Comparison of ENCODE assay signal across 27 mouse cellular contexts in the genomic region with DNA sequence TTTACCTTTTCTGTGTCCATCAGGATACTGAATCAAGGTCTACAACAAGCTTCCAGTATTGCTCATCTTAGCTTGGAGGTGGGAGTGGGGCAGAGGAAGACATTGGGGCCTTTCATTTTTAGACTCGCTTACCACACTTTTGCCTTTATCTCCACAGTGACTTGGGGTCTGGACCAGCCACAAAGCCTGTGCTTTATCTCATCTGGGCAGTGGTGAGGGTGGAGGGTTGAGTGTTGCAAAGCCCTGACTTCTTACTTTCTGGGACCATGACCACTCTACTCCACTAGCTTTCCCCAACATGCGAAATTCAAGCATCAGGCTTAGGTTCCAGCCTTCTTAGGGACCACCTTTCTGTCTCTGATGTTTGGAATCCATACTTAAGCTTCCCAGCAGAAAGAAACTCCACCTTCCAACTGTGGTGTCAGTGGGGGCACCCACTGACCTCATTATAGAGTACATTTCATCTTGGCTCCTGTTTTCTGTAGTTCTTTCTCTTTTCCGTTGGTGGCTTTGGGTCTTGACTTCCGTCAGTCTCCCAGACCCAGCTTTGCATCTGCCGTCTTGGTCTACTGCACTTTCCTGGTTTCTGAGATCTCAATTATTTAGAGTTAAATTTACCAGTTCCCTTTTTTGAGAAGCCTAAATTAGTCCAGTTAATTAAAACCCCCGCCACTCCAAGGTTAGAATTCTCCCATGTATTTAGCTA.
DNase-seq lines count a peak whose midpoint lies in the region; ATAC-seq lines count a peak whose summit lies in the region.
"Had no signal": no experiment of that assay in that cellular context is flagged by ENCODE, and none has a peak within 500 bp of the region (broad histone marks: within the 10 kb centered on the region; RNA-seq: fewer than 3 reads in every experiment).

No protein-coding gene starts in this region.

- H3K4me1 ChIP-seq in midbrain, embryonic 11.5 days (ENCODE audit: control insufficient read depth, insufficient read depth, low read length), result no peaks in the 10 kb centered on the region
- H3K4me1 ChIP-seq in midbrain, embryonic 10.5 days, result no peaks in the 10 kb centered on the region
- H3K4me1 ChIP-seq: embryonic facial prominence, embryonic 10.5 days; embryonic facial prominence, embryonic 13.5 days; forebrain, embryonic 12.5 days; forebrain, embryonic 15.5 days; heart, embryonic 12.5 days; heart, embryonic 15.5 days; hindbrain, embryonic 12.5 days; intestine, embryonic 15.5 days had no signal

- no peaks in the 10 kb centered on the region for H3K36me3 ChIP-seq in midbrain, embryonic 11.5 days (ENCODE audit: control insufficient read depth, insufficient read depth, low read length)
- no peaks in the 10 kb centered on the region for H3K36me3 ChIP-seq in midbrain, embryonic 10.5 days
- no peaks in the 10 kb centered on the region for H3K36me3 ChIP-seq in splenic B cell, adult 2 months (ENCODE audit: control insufficient read depth, insufficient read depth, low read length, poor library complexity, severe bottlenecking)
- H3K36me3 ChIP-seq: embryonic facial prominence, embryonic 10.5 days; embryonic facial prominence, embryonic 13.5 days; forebrain, embryonic 12.5 days; forebrain, embryonic 15.5 days; heart, embryonic 12.5 days; heart, embryonic 15.5 days; hindbrain, embryonic 12.5 days; intestine, embryonic 15.5 days had no signal

- WGBS in midbrain, embryonic 11.5 days, result 90% methylated on average over 6 of the region's 6 CpGs
- WGBS in midbrain, embryonic 10.5 days, result 86% methylated on average over 6 of the region's 6 CpGs

- H3K27me3 ChIP-seq in midbrain, embryonic 11.5 days (ENCODE audit: control insufficient read depth, insufficient read depth, low read length), result no peaks in the 10 kb centered on the region
- no peaks in the 10 kb centered on the region for H3K27me3 ChIP-seq in midbrain, embryonic 10.5 days (ENCODE audit: low read depth, poor library complexity, severe bottlenecking)
- H3K27me3 ChIP-seq in splenic B cell, adult 2 months (ENCODE audit: control insufficient read depth, insufficient read depth, low read length, poor library complexity, severe bottlenecking), result no peaks in the 10 kb centered on the region
- H3K27me3 ChIP-seq: embryonic facial prominence, embryonic 13.5 days; forebrain, embryonic 12.5 days; forebrain, embryonic 15.5 days; heart, embryonic 12.5 days; heart, embryonic 15.5 days; hindbrain, embryonic 12.5 days; intestine, embryonic 15.5 days had no signal

- no peak overlapping the region for H3K9ac ChIP-seq in midbrain, embryonic 11.5 days (ENCODE audit: low read length)
- H3K9ac ChIP-seq: embryonic facial prominence, embryonic 13.5 days; forebrain, embryonic 12.5 days; forebrain, embryonic 15.5 days; heart, embryonic 12.5 days; heart, embryonic 15.5 days; hindbrain, embryonic 12.5 days; intestine, embryonic 15.5 days had no signal

- H3K27ac ChIP-seq in midbrain, embryonic 11.5 days (ENCODE audit: low read depth, low read length), result no peak overlapping the region
- no peak overlapping the region for H3K27ac ChIP-seq in midbrain, embryonic 10.5 days (replicated peaks)
- H3K27ac ChIP-seq: embryonic facial prominence, embryonic 10.5 days; embryonic facial prominence, embryonic 13.5 days; forebrain, embryonic 12.5 days; forebrain, embryonic 15.5 days; heart, embryonic 15.5 days; hindbrain, embryonic 12.5 days; intestine, embryonic 15.5 days had no signal

- ATAC-seq in midbrain, embryonic 11.5 days (ENCODE audit: low FRiP score), result no peak
- ATAC-seq in hematopoietic stem cell, adult 5-6 weeks (replicated peaks in 1 of 2; ENCODE audit: insufficient read depth in 1 of 2, low FRiP score in 2 of 2, low TSS enrichment in 1 of 2, low read depth in 1 of 2, poor library complexity in 2 of 2, severe bottlenecking in 2 of 2), result peak; percentile 62 to 75; a peak in 3 of 4 replicates
- ATAC-seq: forebrain, embryonic 15.5 days; hindbrain, embryonic 16.5 days; intestine, embryonic 15.5 days had no signal

- H3K4me3 ChIP-seq in midbrain, embryonic 11.5 days (ENCODE audit: low read depth, low read length), result no peak overlapping the region
- no peak overlapping the region for H3K4me3 ChIP-seq in midbrain, embryonic 10.5 days
- H3K4me3 ChIP-seq: embryonic facial prominence, embryonic 10.5 days; embryonic facial prominence, embryonic 13.5 days; erythroblast, embryonic 14.5 days; forebrain, embryonic 12.5 days; forebrain, embryonic 15.5 days; heart, embryonic 12.5 days; heart, embryonic 15.5 days; hindbrain, embryonic 12.5 days; intestine, embryonic 15.5 days had no signal

- H3K9me3 ChIP-seq in midbrain, embryonic 11.5 days (ENCODE audit: control insufficient read depth, low read length), result no peaks in the 10 kb centered on the region
- no peaks in the 10 kb centered on the region for H3K9me3 ChIP-seq in midbrain, embryonic 10.5 days (replicated peaks)
- H3K9me3 ChIP-seq: embryonic facial prominence, embryonic 10.5 days; embryonic facial prominence, embryonic 13.5 days; forebrain, embryonic 12.5 days; forebrain, embryonic 15.5 days; heart, embryonic 12.5 days; heart, embryonic 15.5 days; hindbrain, embryonic 12.5 days; intestine, embryonic 15.5 days had no signal

- peak; percentile 47 for DNase-seq in midbrain, embryonic 11.5 days (ENCODE audit: low spot score, missing footprints)
- no peak for DNase-seq in midbrain, embryonic 10.5 days (ENCODE audit: low spot score)
- peak; percentile 7 for DNase-seq in splenic B cell, adult 2 months (ENCODE audit: low read depth, low spot score)
- DNase-seq in natural killer cell, adult 2 months (ENCODE audit: low spot score in 2 of 2), result no peak
- no peak for DNase-seq in layer of hippocampus, adult 9-10 months (ENCODE audit: low spot score)
- DNase-seq: adrenal gland, adult 2 months; adrenal gland, postnatal 14 days; B cell, adult 2 months; cerebellum, adult 11 months; cerebellum, adult 2 months; cerebellum, adult 9-11 months; cerebellum, postnatal 25 days; embryo, embryonic 11 days; gastrocnemius, postnatal 25 days; heart, postnatal 10 days; heart, postnatal 36 days had no signal

- H3K4me2 ChIP-seq in midbrain, embryonic 11.5 days, result no peak overlapping the region
- H3K4me2 ChIP-seq: embryonic facial prominence, embryonic 13.5 days; forebrain, embryonic 12.5 days; forebrain, embryonic 15.5 days; heart, embryonic 12.5 days; heart, embryonic 15.5 days; hindbrain, embryonic 12.5 days; intestine, embryonic 15.5 days had no signal

Comparison
In these comparisons a context has a peak if more than half of its experiments do, and no peak if none do; other contexts are left out.
1. DNase-seq: peak in midbrain, embryonic 11.5 days (single experiment) and splenic B cell, adult 2 months (single experiment); none in midbrain, embryonic 10.5 days (single experiment), natural killer cell, adult 2 months (0 of 2) and layer of hippocampus, adult 9-10 months (single experiment).